Mouse (Mus musculus): ENCODE measurements around the gene Ly75.

Gene Ly75

DNA sequence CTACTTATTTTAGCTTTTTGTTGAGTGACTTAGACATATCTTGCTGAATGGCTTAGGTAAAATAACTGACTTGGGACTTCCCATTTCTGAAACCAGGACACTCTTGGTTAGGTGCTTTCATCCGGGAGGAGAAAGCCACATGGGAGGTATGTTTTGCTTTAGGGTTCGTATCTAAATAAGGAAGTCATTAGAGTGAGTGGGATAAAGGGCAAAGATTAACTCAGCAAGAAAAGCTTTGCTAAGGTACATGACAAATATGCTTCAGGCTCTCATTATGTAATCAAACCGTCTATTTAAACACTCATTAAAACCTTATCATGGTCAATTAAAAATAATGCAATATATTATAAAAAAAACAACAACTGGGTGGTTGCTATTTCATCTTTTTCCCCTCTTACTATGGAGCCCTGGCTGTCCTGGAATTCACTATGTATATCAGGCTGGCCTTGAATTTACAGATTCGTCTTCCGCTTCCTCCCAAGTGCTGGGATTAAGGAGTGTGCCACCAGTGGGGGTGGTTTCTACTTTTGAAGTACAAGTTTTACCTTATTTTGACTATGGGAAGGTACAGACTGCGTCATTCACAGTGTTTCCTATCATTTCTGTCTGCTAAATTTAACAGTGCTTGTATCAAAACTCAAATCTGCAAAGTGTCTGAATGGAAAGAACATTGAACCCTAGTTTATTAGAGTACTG is 60.9 kb downstream of the Ly75 start:
- no peak for DNase-seq

DNA sequence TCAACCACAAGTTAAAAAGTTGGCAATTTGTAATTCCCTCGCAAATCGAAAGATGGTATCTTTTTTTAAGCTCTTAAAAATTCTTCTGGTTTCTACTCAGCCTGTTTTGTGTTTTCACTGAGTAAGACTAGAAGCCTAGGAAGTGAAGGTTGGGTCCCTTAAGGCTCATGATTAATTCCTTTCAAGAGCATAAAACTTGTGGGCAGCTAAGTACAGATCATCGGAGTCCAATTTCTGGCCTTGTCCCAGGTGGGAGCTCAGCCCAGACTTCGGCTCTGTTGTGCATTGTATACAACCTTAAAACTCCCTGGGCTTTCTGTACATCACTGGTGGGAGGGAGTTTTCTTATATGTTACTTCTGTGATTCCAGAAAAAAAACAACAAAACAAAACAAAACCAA is 79.3 kb downstream of the Ly75 start:
- no peak for DNase-seq

DNA sequence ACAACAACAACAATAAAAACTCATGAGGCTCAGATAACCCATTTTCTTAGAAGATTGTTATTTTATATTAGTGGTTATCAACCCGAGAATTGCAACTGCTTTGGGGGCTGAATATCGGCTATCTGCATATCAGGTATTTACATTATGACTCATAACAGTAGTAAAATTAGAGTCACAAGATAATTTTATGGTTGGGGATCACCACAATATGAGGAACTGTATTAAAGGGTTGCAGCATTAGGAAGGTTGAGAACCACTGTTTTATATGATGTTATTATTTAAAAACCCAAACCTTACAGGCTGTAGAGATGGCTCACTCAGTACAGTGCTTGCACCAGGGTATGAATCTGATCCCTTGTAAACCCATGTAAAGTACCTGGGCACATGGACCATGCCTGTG is 83.8 kb downstream of the Ly75 start:
- no peak for DNase-seq

DNA sequence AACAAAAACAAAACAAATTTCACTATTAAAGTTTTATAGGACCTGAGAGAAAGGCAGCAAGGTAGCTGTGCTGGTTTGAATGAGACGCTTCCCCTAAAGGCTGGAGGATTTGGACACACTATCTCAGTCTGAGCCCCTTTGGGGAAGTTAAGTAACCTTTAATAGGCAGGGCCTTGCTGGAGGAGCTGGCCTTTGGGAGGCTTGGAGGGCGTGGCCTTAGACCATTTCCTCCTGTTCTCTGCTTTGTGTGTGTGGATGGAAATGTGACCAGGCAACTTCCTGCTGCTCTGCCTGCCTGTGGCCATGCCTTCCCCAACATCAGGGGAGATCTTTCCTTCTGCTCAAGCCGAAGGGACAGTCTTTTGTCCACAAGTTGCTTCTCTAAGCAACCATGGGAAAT is 84.8 kb downstream of the Ly75 start:
- DNase-seq: peak; percentile 47 to 56

DNA sequence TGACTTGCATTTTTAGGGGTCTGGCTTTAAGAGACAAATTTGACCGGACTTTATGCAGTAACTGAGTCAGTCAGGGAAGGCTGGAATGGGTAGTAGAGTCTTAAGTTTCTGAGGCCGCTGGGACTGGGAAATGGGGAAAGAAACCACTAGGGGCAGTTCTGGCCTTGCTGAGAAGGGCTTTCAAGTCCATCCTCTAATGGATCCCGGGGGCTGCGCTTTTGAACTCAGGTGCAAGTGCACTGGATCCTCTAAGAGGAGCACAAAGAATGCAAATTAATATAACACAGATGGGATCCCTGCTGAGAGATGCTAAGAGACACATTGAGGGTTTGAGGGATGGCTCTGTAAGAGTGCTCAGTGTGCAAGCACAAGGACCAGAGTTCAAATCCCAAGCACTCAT is 91.7 kb downstream of the Ly75 start:
- DNase-seq: no peak

DNA sequence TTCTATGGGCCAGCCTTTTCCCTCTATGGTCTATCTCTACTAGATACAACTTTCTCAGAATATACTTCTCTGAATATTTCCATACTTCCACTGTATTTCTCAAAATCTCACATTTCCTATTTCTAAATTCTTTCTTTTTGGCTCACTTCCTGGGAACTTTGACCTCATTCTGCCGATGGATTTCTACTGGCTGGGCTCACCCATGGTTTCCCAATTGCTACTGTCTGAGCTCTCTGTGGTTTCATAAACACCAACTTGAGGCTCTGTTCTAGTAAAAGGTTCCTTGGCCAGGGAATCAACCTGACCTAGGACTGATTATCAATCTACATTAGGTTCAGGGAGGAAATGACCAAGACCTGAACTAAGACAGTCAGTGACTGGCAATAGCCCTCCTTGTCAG is 93.7 kb downstream of the Ly75 start:
- peak in 1 of 2 experiments; percentile 16 for DNase-seq

DNA sequence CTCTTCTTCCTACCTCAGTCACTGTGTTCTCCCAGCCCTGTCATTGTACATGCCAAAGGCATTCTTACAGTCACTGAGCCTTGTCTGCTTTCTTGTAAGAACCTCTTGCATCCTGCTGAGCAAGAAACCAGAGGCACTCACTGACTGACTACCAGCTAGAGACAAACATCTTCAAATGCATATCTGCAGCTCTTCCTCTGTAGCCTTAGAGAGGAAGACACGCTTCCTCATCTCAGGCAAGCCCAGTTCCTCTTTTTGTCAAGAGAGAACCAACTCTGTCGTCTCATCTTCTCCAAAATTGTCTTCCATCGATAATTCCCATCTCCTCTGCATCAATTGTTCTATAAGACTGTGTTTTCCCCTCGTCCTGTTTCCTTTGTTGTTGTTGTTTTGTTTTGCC is 94.5 kb downstream of the Ly75 start:
- peak in 1 of 2 experiments; percentile 14 for DNase-seq

DNA sequence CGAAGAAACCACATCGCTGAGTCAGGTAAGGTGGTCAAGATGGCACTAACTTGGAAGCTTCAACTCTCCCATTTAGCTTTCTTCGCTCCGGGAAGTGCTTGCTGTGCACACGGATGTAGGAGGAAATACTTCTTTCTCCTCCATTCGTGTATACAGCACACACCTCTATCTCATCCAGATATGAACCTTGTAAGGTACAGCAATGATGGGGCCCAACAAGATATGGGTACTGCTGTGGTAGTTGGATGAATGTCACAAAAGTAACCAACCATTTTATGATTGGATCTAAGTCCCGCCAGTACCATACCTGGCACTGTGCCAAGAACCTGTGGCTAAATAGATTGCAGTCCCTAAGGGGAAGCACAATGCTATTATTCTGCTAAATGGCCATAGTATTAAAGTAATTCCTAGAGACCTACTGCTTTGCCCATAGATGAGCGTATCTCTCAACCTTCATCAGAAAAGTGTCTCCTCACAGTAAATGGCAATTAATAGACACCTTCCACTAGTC is 97.9 kb downstream of the Ly75 start:
- no peak for DNase-seq

DNA sequence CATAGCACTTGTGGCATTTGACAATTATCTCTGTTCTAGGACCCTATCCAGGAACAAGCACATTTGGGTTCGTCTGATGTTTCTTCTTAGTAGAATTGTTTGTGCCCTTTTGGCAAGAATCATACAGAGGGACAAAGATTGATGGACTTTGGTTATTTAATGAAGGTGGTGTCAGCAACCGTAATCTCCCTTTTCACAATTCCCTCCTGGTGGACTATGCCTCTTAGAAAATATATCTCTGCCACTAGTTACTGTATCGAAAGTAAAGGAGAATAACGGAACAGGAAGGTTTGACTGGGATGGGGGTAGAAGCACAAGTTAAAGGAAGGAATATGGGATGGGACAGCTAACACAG is 98.7 kb downstream of the Ly75 start, which contains the start of gene Cd302:
Gene Cd302, minus strand, starts transcription at position 22 of the 355 bp plus-strand sequence.
- no peak for DNase-seq

DNA sequence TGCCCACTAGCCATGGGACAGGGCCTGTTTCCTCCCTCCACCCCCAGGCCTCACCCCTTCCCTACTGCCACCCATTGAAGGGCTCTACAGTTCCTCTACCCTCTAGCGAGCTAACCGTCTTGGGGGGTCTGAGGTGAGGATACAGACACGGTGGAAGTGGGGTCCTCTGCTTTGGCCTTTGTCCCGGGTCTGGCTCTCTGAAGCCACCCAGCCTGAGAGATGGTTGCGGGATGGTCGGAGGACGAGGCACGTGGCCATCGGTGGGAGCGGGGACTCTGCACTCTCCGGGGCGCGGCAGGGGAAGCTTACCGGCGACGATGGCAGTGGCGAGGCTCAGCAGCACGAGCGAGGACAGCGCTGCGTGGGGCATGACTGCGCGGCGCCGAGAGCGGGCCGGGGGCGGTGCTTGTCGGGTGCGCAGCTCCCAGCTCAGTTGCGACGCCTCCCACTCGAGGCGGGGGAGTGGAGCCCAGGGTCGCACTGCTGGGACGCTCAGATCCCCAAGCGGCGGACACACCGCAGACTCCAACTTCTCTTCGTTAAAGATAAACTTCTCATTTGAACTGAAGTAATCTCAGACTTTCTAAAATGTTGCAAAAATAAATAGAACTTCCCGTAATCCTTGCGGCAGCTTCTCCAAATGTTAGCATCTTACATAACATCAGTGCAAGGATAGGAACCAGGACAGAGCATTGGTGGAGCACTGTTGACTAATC is 99.2 kb downstream of the Ly75 start:
- peak; percentile 79 to 87 for DNase-seq

DNA sequence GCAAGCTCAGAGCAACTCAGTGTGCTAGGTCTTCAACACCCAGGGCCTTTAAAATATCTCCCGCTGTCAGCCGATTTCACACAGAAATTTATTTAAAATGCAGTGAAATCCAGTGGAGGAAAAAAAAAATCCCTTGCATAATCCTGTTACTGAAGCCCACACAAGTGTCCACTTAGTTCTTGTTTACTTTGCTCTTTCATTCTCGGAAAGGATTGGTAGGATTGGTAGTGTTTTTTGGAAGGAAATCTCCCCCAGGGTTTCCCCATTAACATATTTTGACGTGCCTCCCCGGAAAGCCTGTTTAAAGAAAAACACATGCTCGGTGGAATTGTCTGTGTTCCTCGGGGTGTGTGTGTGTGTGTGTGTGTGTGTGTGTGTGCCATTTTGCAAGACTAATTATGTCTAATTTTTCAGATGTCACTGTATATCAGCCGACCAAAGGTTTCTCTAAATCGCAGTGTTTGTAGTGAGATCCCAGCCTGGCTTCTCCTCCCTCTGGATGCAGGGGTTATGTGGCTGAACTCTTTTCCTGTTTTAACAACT is 99.8 kb downstream of the Ly75 start:
- no peak for DNase-seq

DNA sequence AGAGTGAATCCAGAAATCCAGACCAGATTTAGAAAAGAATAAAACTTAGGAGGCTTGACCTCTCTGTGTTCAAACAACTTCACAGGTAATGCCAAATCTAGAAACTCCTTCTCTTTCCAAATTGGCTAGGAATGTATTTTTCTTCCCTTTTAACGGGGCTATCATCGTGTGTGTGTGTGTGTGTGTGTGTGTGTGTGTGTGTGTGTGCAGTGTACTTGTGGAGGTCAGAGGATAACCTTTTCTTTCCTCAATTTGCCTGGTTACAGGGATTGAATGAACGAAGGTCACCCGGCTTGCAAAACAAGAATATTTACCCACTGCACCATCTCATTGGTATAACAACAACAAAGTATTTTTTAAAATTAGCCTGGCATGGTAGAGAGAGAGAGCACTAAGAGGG is 100.5 kb downstream of the Ly75 start:
- DNase-seq: no peak

DNA sequence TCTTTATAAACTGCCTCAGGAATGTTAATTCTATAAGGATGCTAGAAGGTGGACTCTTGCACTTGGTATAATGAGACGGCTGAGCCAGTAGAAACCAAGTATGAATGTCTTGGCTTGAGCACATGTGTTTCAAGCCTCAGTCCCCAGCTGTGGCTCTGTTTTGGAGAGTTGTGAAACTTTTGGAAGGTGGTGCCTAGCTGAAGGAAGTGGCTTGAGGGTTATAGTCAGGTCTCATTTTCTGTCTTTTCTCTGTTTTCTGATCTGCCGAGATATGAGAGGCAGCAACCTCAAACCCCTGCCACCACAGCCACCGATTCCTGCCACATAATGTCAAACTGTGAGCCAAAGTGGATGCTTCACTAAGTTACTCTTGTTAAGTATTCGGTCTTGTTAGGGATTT is 104.5 kb downstream of the Ly75 start:
- DNase-seq: no peak

DNA sequence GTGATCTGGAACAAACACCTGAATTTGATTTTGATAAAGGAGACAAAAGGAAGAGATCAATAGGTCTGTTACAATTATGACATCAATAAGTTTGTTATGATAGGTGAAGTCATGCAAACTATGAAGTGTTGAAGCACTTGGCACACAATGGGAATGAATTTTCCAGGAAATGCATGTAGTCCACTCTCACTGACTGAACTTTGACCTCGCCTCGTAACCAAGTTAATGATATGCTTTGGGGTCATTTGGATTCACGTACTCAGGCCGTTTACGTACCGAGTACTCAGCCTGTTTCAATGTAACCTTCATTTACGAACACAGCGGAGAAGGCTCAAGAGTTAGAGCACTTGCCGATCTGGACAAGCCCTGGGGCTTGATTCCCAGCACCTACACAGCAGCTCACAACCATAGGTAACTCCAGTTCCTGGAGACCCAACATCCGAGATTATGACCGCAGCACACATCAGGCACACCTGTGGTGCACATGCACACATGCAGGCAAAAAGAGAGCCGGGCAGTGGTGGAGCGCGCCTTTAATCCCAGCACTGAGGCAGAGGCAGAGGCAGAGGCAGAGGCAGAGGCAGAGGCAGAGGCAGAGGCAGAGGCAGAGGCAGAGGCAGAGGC is 113.1 kb downstream of the Ly75 start:
- no peak for DNase-seq

DNA sequence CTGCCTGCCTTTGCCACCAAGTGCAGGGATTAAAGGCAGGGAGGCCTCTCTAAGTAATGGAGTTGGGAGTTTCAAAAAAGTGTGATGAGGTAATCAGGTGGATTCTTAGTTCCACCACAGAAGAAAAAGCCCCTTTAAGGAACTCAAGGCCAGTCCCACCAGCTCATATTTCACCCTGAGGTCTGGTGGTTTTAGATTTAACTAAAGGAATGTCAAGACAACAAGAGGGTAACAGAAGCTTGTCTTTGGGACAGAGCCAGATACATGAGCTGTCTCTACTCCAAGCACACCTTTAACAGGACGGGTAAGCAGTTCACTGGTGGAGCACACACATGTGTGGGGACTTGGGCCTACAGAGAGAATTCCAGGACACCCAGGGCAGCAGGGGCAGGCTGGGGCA is 115.5 kb downstream of the Ly75 start:
- no peak for DNase-seq

DNA sequence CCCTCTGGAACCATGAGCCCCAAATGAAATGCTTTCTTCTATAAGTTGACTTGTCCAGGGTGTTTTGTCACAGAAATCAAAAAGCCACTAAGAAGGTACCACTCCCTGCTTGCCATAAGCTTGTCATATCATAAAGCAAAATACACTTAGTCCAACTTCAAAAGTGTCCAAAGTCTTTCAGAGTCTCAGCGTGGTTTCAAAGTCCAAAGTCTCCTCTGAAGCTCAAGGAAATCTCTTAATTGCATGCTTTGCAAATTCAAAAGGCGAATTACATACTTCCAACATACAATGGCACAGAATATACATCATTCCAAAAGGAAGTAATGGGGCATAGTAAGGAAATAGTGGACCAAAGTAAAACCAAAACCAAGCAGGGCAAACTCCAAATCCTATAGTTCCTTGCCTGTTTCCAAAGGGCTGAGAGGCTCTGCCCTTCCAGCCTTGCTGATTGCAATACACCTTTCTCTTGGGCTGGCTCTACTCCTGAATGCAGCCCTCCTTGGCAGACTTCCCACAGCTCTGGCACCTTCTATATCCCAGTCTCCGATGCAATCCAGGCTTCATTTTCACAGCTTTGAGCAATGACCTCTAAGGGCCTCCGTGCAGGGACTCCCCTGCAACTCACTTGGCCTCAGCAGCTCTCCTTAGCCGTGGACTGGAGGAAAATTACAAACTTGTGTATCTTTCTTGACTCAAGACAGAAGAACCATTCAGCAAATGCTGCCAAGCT is 122.3 kb downstream of the Ly75 start:
- DNase-seq: no peak

DNA sequence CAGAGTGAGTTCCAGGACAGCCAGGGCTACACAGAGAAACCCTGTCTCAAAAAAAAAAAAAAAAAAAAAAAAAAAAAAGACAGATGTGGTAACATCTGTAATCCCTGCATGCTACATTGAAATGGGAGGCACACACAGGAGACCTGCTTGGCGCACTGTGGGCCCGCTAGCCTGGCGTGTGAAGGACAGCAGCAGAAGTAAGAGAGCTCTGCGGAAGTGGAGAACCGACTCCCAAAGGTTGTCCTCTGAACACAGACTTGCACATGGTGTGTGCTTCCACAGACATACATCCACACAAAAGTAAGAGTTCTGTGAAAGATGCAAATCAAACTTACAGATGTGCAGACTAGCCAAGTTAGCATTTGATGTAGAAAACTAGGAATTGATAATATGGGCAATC is 123.9 kb downstream of the Ly75 start:
- no peak for DNase-seq

DNA sequence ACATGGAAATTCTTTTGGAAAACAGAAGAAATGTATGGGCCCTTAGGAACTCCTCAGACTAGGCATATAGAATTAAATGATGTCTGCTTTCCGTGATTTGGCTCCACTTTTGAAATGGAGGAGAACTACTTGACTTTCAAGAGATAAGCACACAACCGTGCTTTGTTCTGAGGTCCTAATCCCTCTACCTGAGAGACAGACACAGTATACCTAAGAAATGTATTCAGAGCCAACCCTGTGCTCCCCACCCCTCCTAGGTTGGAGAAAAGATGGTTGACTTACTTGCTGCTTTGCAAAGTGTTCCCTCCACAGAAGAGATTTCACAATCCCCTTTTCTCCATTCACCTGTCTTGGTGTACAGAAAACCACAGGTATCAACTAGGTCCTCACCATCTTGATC is 126.4 kb downstream of the Ly75 start:
- DNase-seq: no peak

DNA sequence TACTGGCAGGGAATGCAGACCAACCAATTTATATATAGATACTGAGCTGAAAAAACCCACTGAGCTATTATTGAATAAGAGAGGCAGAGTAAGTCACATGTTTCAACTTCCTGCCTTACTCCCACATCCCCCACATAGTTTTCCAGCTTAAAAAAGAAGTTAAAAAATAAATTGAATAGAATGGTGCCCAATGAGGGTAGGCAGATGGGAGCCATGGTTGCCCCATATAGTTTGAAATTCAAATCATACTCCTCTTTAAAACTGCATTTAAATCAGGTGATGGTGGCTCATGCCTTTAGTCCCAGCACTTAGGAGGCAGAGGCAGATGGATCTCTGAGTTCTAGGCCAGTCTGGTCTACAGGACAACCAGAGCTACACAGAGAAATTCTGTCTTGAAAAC is 129.6 kb downstream of the Ly75 start:
- DNase-seq: no peak

DNA sequence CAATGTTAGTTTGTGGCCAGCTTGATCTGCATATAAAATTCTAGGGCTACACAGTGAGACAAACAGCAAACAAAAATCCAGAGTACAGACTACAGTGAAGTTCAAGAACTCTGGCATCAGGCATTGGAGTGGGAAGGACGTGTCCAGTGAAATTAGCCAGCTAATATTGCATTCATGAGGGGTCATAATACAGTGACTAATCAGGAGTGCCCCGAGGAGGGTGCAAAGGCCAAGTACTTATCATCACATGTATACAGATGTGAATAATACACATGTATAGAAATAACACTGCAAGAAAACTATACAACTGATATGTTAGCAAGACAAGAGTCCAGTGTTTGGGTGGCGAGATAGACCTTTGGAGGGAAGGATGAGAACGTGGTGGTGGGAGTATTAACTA is 130.3 kb downstream of the Ly75 start:
- DNase-seq: no peak
